Mouse (Mus musculus) skeletal muscle tissue, adult 2 months (tissue): ENCODE measurements around the gene Stap1.

Source experiments
- DNase-seq: peaks from one replicate; pipeline ENCODE4 v3.0.0-alpha.2; 2012; ENCODE audit warnings: low read depth, low spot score

The Stap1 gene

DNA sequence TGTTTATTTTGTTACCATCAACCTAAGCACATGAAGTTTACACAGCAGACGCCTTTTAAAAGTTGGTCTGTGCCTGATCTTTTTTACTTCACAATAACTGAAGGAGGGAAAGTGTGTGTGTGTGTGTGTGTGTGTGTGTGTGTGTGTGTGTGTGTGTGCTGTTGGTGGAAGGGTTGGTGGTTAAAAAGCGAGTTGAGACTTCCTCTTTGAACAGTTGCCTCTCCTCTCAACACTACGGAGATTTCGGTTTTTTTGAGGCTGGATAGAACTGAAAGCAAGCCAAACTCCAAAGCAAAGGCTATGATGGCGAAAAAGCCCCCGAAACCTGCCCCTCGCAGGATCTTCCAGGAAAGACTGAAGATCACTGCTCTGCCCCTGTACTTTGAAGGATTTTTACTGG is at the start of gene Stap1:
Gene Stap1 (plus strand): TSS at position 209 of the 400 bp plus-strand sequence.
- peak; percentile 8 for DNase-seq

DNA sequence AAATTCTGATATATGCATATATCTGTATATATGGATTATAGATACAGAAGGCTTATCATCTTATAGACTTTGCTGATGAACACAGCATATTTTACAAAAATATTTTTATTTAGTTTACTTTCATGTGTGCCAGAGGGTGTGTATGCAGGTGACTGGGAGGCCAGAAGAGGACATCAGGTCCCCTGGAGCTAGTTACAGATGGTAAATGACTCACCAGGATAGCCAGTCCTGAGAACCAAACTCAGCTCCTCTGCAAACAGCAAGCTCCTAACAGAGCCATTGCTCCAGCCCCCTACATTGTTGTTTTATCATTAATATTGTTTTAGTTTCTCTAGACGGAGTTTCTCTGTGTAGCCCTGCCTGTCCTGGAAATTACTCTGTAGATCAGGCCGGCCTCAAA is 41.7 kb upstream of the Stap1 start:
- no peak for DNase-seq

DNA sequence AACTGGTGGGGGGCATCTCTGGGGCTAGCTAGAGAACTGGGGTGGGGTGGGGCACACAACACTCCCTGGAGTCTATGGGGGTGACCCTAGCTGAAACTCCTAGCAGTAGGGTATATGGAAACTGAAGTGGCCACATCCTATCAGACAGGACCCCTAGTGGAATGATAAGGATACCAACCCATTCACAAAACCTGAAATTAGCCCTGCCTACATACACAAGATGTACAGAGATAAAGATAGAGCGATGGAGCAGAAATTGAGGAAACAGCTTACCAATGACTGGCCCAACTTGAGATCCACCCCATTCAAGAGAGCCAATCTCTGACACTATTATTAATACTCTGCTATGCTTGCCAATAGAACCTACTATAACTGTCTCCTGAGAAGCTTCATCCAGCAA is 8.0 kb upstream of the Stap1 start:
- no peak for DNase-seq

DNA sequence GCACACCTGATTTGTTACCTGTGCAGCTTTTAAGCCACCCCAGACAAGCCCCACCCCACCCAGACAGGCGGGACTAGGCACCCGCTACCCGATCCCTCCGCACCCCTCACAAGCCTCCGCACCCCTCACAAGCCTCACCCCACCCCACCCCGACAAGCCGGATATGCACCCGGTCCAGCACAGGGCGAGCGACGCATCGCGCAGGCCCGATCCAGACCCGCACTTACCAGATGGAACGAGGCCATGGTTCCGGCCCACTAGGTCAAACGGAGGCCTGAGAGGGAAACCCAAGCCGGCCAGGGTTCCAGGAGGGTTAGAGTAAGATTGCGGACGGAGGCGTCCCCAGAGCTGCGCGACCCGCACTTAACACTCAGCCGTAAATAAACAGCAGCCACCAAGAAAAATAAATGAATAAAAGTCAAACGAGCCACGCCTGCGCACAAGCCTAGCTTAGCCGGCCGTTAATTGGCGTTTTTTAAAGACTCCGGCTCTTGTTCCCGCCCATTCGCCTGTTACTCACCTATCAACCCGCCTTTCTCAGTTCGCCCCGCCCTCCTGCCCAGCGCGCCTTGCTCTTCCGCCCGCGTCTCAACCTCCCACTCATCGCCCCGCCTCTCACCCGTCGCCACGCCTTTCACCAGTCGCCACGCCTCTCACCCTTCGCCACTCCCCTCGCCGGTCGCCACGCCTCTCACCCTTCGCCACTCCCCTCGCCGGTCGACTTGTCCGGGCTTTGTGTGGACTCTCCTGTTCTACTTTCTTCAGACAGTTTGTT is 6.3 kb upstream of the Stap1 start, which contains the start of gene Cenpc1:
Gene Cenpc1 (minus strand): TSS at position 483 of the 775 bp plus-strand sequence.
- peak; percentile 94 for DNase-seq

DNA sequence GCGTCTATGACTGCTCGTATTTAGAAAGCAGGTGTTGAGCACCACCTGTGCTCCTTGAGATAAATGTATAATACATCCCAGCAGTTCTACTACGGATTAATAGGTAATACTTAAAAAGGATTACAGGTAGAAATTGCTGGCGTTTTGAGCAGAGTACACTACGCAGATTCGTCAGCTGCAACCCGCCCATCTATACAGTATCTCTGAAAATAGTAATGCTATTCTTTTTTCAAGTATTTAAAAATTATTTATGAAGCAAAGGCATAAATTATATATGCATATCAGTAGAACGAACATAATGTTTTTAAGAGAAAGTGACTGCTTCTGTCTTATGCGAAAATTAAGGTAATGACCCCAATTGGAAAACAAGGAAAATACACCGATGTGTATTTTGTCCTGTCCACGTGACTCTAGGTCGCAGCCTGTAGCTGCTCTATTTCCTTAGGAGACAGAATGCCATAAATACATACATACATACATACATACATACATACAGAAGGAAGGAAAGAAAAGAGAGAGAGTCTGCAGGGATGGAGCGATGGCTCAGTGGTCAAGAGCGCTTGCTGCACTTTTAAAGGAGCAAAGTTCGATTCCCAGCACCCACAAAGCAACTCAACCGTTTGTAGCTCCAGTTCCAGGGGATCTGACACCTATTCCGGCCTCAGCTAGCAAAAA is 5.5 kb upstream of the Stap1 start:
- no peak for DNase-seq

DNA sequence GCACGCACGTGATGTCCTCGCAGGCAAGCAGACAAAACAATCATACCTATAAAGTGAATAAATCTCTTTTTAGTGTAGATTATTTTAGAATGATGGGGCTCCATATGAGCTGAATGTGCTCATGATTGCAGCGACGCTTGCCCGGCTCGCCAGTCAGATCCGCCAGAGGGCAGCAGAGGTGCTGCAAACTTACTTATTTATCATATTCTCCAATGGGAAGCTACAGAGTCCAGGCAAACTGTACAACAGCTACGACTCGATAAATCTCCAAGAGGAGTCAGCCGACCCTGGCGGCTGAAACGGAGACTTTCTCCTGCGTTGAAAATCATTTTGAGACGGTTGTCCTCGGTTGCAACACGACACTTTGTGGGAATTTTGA is 5.0 kb upstream of the Stap1 start:
- peak; percentile 63 for DNase-seq

DNA sequence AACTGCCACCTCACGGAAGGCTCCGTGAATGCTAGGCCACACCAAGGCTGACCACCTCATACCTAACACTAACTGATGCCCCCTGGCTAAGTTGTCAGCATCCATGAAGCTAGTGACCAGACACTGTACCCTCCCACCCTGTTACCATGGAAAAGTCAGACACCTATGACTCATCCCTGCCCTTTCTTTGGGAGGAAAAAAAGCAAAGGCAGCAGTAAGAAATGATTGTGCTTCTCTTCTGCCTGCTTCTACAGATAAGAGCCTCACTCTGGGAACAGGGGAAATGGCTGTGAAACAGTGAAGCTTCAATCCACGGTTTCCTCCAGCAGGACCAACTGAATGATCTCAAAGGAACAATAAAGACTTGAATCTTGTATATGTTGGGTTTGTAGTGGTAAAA is 3.1 kb upstream of the Stap1 start:
- DNase-seq, result no peak

DNA sequence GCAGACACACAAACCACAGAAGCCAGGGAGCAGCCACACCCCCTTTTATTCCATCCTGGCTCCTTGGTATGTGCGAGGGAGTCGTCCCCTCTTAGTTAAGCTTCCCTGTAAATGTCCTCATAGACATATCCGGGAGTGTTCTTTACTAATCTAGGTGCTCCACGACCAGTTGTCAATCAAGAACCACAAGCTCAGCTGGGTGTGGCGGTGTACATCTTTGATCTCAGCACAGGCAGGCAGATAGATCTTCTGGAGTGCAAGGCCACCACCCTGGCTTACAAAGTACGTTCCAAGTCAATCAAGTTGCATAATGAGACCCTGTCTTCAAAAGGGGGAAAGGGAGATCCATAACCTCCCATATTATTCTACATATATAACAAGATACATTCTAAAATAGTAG is 2.4 kb upstream of the Stap1 start:
- no peak for DNase-seq

DNA sequence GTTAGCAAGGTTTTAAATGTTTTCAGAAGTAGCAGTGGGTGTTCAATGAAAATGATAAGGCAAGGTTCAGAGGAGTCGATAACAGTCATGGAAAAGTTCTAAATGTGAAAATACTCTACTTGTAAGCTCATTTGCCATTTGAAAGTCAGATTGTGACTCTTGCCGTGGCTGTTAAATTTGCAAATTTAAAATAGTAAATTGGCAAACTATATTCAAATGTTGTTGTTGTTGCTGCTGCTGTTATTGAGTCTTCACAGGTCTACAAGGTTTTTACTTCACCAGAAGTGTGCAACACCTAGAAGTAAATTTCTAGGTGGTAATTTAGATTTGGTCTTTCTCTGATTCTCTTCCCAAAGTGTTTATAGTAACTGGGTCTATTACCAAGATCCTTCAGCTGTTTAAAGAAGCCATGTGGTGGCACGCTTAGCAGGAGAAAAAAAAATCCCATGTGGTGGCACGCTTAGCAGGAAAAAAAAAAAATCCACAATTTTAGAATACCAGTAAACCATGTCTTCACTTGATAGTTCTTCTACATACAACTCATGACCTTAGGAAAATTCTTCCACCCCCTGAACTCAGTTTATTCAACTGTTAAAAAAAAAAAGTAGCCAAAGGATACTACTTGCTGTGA is 1.3 kb downstream of the Stap1 start:
- DNase-seq, result no peak

DNA sequence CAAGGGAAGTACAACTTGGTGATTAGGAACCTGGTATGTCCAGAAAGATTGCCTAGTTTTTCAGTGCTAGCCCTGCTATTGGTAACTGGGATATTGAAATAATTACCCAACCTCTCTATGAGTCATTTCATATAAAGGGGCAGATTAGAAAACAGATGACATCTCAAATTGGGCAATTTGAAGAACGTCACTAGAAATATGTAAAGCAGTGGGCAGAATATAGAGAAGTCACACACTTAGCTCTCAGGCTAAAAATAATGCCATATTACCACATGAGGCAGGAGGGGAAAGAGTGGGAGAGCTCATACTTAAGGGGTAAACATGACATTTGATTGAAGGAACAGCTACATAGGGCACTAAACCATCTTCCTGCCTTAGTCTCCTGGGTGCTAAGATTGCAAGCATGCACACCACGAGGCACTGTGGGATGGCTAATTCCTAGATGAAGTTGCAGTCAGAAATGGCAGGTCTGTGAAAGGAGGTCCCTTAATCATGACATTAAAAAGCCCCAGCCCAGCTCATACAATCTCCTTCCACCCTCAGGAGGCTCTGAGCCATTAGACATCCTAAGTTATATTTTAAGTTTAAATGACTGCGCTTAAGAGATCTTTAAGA is 7.3 kb downstream of the Stap1 start:
- peak; percentile 10 for DNase-seq

DNA sequence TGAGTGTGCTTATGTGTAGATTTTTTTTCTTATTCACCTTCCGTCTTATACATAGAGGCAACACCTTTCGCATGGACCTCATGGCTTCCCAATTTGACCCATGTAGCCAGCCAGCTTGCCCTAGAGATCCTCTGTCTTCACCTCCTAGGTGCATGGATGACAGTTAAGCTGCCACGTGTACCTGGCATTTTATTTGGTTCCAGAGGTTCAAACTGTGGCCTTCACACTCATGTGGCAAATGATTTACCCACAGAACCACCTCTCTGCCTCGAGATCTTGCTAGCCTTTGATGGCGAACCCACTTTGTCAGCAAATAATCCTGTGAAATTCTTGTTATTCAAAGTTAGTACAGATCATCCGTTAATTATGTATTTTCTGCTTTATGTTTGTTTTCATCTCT is 12.4 kb downstream of the Stap1 start:
- no peak for DNase-seq

DNA sequence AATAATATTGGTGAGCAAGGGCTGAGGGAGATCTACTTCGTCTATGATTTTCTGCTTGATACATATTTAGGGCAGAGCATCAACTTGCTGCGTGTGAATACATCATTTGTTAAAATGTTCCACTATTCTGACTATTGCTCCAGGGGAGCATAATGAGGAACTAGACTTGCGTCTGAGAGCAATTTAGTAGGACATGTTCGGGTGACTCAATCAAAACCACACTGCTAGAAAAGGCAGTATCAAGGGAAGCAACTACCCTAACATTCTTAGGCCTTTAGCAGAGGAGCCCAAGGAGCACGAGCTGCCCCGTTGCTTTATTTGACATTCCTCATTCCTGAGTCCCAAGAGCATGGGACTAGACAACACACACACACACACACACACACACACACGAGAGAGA is 13.4 kb downstream of the Stap1 start:
- no peak for DNase-seq

DNA sequence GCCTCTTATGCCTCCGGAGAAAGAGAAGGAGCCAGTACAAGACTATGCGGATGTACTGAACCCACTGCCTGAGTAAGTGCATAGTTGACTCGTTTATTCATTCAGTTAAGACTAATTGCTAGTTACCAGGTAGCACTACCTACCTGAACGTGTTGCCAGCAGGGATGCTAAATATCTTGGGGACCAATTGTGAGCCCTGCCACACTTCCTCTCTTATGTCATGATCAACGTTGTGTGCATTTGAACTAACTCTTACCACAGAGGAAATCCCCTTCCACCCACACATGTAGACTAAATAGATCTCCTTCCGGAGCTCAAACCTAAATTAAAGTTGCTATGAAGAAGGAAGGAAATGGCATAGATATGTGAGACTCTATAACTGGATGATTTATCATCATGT is 15.2 kb downstream of the Stap1 start:
- peak; percentile 7 for DNase-seq

DNA sequence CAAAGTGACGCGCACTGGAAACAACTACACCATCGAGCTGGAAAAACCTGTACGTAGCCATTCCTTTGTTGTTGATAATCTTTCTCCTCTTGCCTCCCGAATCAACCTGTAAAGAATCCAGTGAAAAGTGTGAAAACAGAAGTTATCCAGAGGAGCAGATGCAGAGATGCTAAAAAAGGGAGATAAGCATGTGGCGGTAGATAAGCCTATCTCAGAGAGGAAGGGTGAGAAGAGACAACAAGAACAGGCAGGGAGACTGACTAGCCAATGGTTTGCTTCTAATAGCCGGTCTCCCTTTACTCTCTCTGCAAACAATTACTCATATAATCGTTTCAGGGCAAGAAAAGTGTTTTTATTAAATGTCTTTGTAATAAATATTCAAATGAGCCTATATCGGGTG is 23.2 kb downstream of the Stap1 start:
- DNase-seq, result no peak

DNA sequence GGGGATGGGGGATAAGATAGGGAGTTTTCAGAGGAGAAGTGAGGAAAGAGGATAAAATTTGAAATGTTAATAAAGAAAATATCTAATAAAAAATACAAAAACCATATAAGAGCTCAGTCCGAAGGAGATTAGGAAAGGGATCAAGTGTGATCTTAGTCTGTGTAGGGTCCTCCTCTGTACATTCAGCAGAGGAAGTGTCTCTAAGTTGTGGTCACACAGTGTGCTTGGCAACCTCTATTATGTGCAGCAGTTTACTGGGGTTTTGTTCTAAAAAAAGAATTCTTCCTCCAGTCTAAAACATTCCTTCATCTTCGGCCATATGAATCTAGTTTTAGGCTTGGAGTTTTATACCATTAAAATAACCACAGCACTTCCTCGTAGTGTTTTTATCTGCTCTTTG is 27.4 kb downstream of the Stap1 start:
- DNase-seq, result no peak

DNA sequence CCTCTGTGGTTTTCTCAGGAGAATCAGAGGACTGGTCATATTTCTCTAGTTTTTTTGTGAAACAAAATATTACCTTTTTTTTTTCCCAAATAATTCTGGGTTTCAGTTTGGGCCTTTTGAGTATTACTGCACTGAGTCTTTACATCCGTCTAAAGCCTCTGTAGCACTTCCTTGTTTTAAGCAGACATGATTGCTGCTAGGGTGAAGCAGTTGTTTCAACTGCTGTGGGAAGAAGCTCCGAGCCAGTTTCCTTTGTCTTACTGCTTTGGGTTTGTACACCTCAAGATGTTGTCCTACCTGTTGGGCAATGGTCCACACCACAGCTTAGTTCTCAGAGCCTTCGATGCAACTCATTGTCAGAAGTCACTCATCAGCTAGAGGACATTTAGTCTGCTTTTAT is 29.1 kb downstream of the Stap1 start:
- DNase-seq, result no peak

DNA sequence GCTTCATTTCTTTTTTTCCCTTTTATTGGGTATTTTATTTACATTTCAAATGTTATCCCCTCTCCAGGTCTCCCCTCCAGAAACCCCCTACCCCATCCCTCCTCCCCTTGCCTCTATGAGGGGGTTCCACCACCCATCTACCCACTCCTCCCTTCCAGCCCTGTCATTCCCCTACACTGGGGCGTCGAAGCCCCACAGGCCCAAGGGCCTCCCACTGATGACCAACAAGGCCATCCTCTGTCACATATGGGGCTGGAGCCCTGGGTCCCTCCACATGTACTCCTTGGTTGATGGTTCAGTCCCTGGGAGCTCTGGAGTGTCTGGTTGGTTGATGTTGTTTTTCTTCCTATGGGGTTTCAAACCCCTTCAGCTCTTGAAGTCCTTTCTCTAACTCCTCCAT is 30.6 kb downstream of the Stap1 start:
- no peak for DNase-seq

DNA sequence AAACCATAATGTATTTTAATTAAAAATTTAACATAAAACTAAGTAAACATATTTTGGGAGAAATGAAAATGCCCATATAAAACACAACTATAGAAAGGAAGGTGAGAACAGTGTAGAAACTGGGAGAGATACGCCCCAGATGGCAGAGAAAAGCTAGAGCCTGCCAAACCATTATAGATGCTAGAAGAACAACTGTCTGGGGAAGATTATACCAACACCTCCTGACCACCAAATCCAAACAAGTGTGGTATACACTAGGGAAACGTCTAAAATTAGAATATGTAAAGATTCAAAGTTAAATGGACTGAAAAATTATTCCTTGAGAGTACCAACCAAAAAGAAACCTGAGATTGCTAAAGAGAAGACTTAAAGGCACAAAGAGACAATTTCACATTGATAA is 35.1 kb downstream of the Stap1 start:
- DNase-seq, result no peak

DNA sequence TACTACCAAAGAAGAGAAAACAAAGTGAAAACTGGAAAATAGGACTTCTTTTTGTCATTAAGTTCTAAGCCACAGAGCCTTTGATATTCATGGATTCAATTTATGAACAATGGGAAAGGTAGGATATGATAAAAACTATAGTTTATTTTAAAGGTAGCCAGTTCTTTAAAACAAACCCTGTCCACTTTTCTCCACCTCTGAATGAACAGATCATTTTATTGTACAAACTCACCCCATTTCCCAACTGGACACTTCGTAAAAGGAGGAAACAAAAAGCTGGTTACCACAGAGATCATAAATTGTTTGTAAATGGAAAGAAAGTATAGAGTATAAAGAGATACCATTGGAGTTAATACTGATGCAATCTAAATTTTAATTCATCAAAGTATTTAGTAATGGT is 39.5 kb downstream of the Stap1 start:
- no peak for DNase-seq

DNA sequence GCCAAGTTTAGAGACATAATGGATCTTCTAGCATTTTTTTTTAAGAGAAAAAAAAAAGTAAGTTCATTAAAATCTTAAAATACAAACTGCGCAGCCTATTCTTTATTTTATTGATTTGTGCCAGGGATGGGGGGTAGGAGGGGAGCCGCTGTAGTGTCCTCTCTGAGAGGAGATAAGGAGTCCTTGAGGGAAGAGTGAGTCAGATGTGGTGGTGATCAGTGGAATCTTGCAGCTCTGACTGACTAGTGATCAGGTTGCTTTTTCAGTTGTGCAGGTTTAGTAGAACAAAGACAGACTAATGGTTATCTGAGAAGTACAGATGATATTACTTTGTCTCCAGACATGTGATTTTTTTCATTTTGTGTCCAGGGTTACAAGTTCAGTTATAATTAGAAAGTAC is 41.5 kb downstream of the Stap1 start:
- no peak for DNase-seq

DNA sequence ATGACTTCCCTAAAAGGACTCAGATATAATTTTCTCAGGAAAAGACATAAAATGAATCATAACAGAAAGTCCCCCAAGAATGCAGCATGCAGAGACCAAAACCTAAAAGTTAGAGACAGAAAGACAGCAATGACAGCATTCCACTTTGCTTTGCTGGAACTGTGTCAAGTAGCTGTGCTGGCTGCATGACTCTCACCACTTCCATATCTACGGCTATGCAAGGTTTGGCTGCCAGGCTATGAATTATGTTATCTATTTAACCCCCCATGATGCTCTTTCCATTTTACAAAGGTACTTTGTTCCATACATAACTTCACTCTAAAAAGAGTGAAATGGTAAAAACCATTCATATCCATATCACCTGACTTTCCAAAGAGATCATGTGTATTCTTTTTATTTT is 42.5 kb downstream of the Stap1 start:
- DNase-seq, result no peak

DNA sequence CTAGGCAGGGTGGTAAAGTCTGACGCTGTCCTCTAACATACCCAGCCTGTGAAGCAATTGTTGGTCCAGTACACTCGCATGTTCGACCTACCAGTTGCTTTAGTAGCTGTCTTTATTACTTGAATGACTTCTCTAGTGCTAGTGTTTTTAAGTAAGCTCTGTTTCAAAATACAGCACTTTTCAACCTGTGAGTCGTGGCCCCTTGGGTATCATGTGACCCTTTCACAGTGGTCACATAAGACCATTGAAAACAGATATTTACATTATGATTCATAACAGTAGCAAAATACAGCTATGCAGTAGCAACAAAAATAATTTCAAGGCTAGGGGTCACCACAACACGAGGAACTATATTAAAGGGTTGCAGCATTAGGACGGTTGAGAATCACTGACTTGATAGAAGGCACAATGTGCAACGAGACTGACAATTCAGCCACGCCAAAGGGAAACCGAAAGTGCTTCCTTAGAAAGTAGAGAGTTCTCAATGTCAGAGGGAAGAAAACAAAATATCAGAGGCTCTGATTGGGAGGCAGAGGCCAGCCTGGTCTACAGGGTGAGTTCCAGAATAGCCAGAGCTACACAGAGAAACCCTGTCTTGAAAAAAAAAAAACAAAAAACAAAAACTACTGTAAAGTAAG is 47.0 kb downstream of the Stap1 start:
- DNase-seq, result no peak
